Mouse (Mus musculus) myocyte (in vitro differentiated cells): ENCODE data around the gene Mtrex. TPM values are rescaled to one million over a fixed set of nuclear protein-coding genes. Genes with fewer than 3 reads are reported as not detected.

Experiments
- H3K27me3 ChIP-seq: one replicate; pipeline ENCODE4 v1.6.1; 2011; ENCODE audit not compliant: control insufficient read depth, insufficient read depth, insufficient read length
- H3K36me3 ChIP-seq: one replicate; pipeline ENCODE4 v1.6.1; 2011; ENCODE audit not compliant: control insufficient read depth, insufficient read depth
- H3K4me2 ChIP-seq: one replicate; pipeline ENCODE4 v1.6.1; 2011; ENCODE audit warnings: low read depth, control low read depth
- H3K4me3 ChIP-seq: one replicate; pipeline ENCODE4 v1.5.1; 2011; ENCODE audit warnings: mild to moderate bottlenecking, control low read depth, moderate library complexity
- H3K79me2 ChIP-seq: one replicate; pipeline ENCODE4 v1.6.1; 2011; ENCODE audit not compliant: control insufficient read depth, insufficient read depth
- H3ac ChIP-seq: one replicate; pipeline ENCODE4 v1.6.1; 2011; ENCODE audit not compliant: control insufficient read depth, insufficient read length
- CEBPB ChIP-seq: IDR thresholded peaks from 2 replicates; pipeline ENCODE4 v1.6.1; 2011; ENCODE audit warnings: mild to moderate bottlenecking, moderate library complexity; ENCODE audit not compliant: poor library complexity, insufficient read depth, severe bottlenecking
- E2F4 ChIP-seq: IDR thresholded peaks from one replicate; pipeline ENCODE4 v1.6.1; 2011; ENCODE audit warnings: mild to moderate bottlenecking, control low read depth, moderate library complexity; ENCODE audit not compliant: insufficient read depth
- MAX ChIP-seq: IDR thresholded peaks from one replicate; pipeline ENCODE4 v1.6.1; 2011; ENCODE audit warnings: low read depth, mild to moderate bottlenecking, control low read depth
- MYOD1 ChIP-seq, 3 experiments: IDR thresholded peaks; one replicate each; pipeline ENCODE4 v1.6.1; 2011; ENCODE audit warnings: control low read depth in 2 of 3, low read depth in 2 of 3, mild to moderate bottlenecking in 2 of 3, moderate library complexity in 1 of 3; ENCODE audit not compliant: insufficient read length in 2 of 3, control insufficient read depth in 1 of 3
- MYOG ChIP-seq, 3 experiments: IDR thresholded peaks; one replicate each; pipeline ENCODE4 v1.6.1; 2011; ENCODE audit warnings: control low read depth in 2 of 3, low read depth in 2 of 3, mild to moderate bottlenecking in 2 of 3; ENCODE audit not compliant: insufficient read length in 2 of 3, control insufficient read depth in 1 of 3, insufficient read depth in 1 of 3
- POLR2A ChIP-seq: IDR thresholded peaks from one replicate; pipeline ENCODE4 v1.6.1; 2011; ENCODE audit warnings: low read depth, mild to moderate bottlenecking, control low read depth, moderate library complexity; ENCODE audit not compliant: insufficient read length
- POLR2AphosphoS2 ChIP-seq: IDR thresholded peaks from one replicate; pipeline ENCODE4 v1.6.1; 2011; ENCODE audit warnings: low read depth, control low read depth; ENCODE audit not compliant: insufficient read length
- REST ChIP-seq: IDR thresholded peaks from one replicate; pipeline ENCODE4 v1.6.1; 2011; ENCODE audit warnings: mild to moderate bottlenecking, control low read depth, moderate library complexity; ENCODE audit not compliant: insufficient read depth, insufficient read length
- SRF ChIP-seq: IDR thresholded peaks from one replicate; pipeline ENCODE4 v1.6.1; 2011; ENCODE audit warnings: low read depth; ENCODE audit not compliant: control insufficient read depth, insufficient read length
- TCF12 ChIP-seq: IDR thresholded peaks from one replicate; pipeline ENCODE4 v1.6.1; 2011; ENCODE audit warnings: mild to moderate bottlenecking, control low read depth; ENCODE audit not compliant: poor library complexity, insufficient read depth, severe bottlenecking
- TCF3 ChIP-seq: IDR thresholded peaks from one replicate; pipeline ENCODE4 v1.6.1; 2011; ENCODE audit warnings: low read depth, control low read depth; ENCODE audit not compliant: insufficient read length
- USF1 ChIP-seq: IDR thresholded peaks from one replicate; pipeline ENCODE4 v1.6.1; 2011; ENCODE audit warnings: low read depth, mild to moderate bottlenecking, control low read depth, moderate library complexity
- polyA plus RNA-seq: library from polyadenylated mRNA; unstranded; fragments of >200 nt; fragmentation: generic; extraction: Trizol; gene quantifications from one replicate; pipeline ENCODE4 v1.2.1, GENCODE M21; 2012; ENCODE audit warnings: missing spikeins

The Mtrex gene
- 12.6 TPM for polyA plus RNA-seq

DNA sequence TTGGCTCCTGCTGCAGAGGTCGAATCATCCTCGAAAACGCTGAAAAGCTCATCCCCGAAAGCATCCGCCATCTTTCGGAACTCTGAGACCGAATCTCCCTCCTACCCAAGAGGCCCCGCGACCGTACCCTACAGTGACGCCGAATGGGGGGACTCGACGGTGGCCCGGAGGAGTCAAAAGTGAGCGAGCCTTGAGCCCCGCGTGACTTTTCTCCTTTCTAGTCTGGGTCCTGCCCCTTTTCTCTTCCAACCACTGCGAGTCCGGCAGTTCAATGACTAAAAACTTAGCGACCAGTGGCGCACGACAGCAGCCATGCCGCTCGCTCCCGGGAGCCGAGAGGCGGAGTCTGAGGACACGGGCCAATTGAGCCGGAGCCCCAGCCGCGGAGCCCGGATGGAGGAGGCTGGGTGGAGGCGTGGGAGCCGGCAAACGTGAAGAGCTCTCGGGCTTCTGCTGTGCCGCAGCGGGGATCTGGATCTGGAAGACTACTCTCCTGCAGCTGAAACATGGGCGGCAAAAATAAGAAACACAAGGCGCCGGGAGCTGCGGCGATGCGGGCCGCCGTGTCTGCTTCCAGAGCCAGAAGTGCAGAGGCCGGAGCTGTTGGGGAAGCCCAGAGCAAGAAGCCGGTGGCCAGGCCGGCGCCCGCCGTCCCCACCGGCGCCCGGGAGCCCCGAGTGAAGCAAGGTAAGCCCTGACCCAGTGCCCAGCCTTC lies at the start of gene Mtrex, which contains the start of gene Dhx29:
Mtrex (minus strand) TSS at position 112 of the 715 bp plus-strand sequence.
Dhx29 (plus strand) TSS at position 168 of the 715 bp plus-strand sequence.
- H3K27me3 ChIP-seq = no peaks in the 10 kb centered on the region
- peak within 1 kb of the TSS; percentile 98 for H3K4me3 ChIP-seq
- peaks cover 10% of the 10 kb centered on the region for H3K36me3 ChIP-seq
- peak within 1 kb of the TSS; percentile 47 for H3ac ChIP-seq
- H3K4me2 ChIP-seq = peak within 1 kb of the TSS; percentile 91
- TF ChIP-seq MYOG (IDR thresholded peaks at IDR 0.05; ENCODE audit: control insufficient read depth in 1 of 3, insufficient read depth in 1 of 3, insufficient read length in 2 of 3, low read depth in 2 of 3) (no peak), MYOD1 (IDR thresholded peaks at IDR 0.05; ENCODE audit: control insufficient read depth in 1 of 3, insufficient read length in 2 of 3, low read depth in 2 of 3) (no peak), POLR2A (peak; percentile 58), USF1 (peak; percentile 68), MAX (no peak), E2F4 (peak; percentile 78), TCF3 (no peak), SRF (peak; percentile 12), TCF12 (no peak), POLR2AphosphoS2 (no peak), CEBPB (no peak), REST (no peak)
- peaks cover 55% of the 10 kb centered on the region for H3K79me2 ChIP-seq

DNA sequence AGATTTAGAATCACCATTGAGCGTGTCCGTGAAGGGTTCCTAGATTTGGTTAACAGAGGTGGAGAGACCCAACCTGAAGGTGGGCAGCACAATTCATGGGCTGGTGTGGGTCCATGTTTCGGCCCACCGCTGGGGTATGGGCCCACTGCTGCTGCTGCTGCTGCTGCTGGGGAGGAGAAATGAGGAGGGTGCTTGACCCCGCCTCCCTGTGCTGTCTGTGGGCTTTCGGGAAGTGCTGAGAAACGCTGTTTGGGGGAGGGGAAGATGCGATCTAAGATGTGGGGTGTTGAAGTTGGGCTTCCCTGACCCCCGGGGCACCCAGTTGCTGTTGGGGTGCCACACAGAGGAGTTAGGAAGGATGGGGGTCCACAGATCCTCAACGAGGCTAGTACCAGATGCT lies 49.5 kb upstream of the Mtrex start:
- Histone ChIP-seq H3K36me3 (no peaks in the 10 kb centered on the region), H3K79me2 (no peaks in the 10 kb centered on the region), H3K27me3 (no peaks in the 10 kb centered on the region), H3K4me2 (no peak overlapping the region), H3ac (no peak overlapping the region), H3K4me3 (no peak overlapping the region)
- no peak for TF ChIP-seq USF1
- TF ChIP-seq MYOD1 (IDR thresholded peaks at IDR 0.05; ENCODE audit: control insufficient read depth in 1 of 3, insufficient read length in 2 of 3, low read depth in 2 of 3) = no peak
- no peak for TF ChIP-seq MYOG (IDR thresholded peaks at IDR 0.05; ENCODE audit: control insufficient read depth in 1 of 3, insufficient read depth in 1 of 3, insufficient read length in 2 of 3, low read depth in 2 of 3)
- TF ChIP-seq REST = no peak
- no peak for TF ChIP-seq E2F4
- no peak for TF ChIP-seq SRF
- no peak for TF ChIP-seq POLR2AphosphoS2
- TF ChIP-seq MAX = no peak
- TF ChIP-seq POLR2A = no peak
- no peak for TF ChIP-seq TCF3
- TF ChIP-seq TCF12 = no peak
- TF ChIP-seq CEBPB = no peak

DNA sequence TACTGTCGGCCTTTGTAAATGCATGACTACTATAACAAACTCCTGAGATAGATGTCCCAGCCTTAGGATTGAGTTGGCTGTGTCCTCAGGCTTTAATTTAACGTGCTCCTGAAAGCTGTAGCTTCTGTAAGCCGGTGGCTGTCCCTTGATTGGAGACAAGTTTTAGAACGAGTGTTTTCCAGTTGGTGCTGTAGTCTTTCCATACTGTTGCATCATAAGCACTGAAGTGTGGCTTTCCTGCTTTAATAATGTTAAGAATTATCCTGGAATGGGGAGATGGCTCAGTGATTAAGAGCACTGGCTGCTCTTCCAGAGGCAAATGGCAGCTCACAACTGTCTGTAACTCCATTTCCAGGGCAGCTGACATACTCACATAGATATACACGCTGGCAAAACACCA lies 40.1 kb upstream of the Mtrex start:
- Histone ChIP-seq H3K4me2 (no peak overlapping the region), H3K4me3 (no peak overlapping the region), H3ac (no peak overlapping the region), H3K79me2 (no peaks in the 10 kb centered on the region), H3K36me3 (peaks cover 18% of the 10 kb centered on the region), H3K27me3 (no peaks in the 10 kb centered on the region)
- TF ChIP-seq CEBPB = peak; percentile 56; the same call in 1 of the 2 replicates
- TF ChIP-seq MYOD1 (IDR thresholded peaks at IDR 0.05; ENCODE audit: control insufficient read depth in 1 of 3, insufficient read length in 2 of 3, low read depth in 2 of 3) = no peak
- no peak for TF ChIP-seq POLR2A

DNA sequence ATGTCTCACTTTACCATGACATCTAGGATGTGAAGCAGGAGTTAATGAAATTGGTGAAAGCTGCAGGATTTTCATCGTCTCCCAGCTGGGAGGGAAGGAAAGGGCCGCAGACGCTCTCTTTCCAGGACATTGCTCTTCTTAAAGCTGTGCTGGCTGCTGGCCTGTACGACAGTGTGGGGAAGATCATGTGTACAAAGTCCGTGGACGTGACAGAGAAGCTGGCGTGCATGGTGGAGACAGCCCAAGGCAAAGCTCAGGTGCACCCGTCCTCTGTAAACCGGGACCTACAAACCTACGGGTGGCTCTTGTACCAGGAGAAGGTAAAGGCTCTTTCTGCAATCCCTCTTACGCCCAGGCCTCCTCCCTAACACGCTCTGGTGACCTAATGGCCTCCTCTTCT lies 37.2 kb upstream of the Mtrex start:
- TF ChIP-seq TCF12 = no peak
- H3ac ChIP-seq = no peak overlapping the region
- no peaks in the 10 kb centered on the region for H3K79me2 ChIP-seq
- H3K4me2 ChIP-seq = no peak overlapping the region
- H3K4me3 ChIP-seq = no peak overlapping the region
- H3K36me3 ChIP-seq = peaks cover 18% of the 10 kb centered on the region
- H3K27me3 ChIP-seq = no peaks in the 10 kb centered on the region

DNA sequence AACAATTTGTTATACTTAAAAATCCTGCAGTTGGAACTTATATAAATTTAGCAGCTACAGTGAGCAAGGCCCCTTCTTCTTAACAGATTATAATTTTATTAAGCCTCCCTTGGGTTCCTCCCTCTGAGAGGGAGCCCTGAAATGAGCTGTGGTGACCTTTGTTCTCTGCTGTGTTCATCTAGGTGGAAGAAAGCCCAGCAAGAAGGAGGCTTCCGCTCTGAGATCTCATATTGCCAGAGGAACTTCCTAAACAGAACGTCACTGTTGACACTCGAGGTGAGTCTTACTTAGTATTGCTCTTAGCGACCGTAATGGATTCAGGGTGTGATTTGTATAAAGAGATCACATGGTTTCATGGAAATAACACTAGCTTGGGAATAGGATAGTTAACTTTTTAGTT lies 35.9 kb upstream of the Mtrex start:
- Histone ChIP-seq H3ac (no peak overlapping the region), H3K27me3 (no peaks in the 10 kb centered on the region), H3K36me3 (peaks cover 23% of the 10 kb centered on the region), H3K79me2 (no peaks in the 10 kb centered on the region), H3K4me3 (no peak overlapping the region), H3K4me2 (no peak overlapping the region)
- TF ChIP-seq MAX (no peak), MYOG (IDR thresholded peaks at IDR 0.05; ENCODE audit: control insufficient read depth in 1 of 3, insufficient read depth in 1 of 3, insufficient read length in 2 of 3, low read depth in 2 of 3) (no peak), USF1 (no peak), POLR2A (no peak), SRF (no peak), REST (no peak), MYOD1 (IDR thresholded peaks at IDR 0.05; ENCODE audit: control insufficient read depth in 1 of 3, insufficient read length in 2 of 3, low read depth in 2 of 3) (no peak), TCF12 (no peak), TCF3 (no peak), CEBPB (no peak), E2F4 (no peak)
